Mouse (Mus musculus): ENCODE measurements around the gene Nr3c2.

GRCm38 (mm10) chr8:77169757-77170438, 270.7 kb downstream of the Nr3c2 start:
- no peak for TF ChIP-seq POLR2AphosphoS2 (IDR thresholded peaks at IDR 0.05; ENCODE audit: low read depth, low read length)
- no peak for TF ChIP-seq CTCF (conservative IDR thresholded peaks at IDR 0.05 in 1 of 2, IDR thresholded peaks at IDR 0.05 in 1 of 2; ENCODE audit: low read depth in 2 of 2, low read length in 2 of 2)
- TF ChIP-seq GABPA (IDR thresholded peaks at IDR 0.05; ENCODE audit: insufficient replicate concordance, low read depth, low read length), result no peak
- TF ChIP-seq MXI1 (IDR thresholded peaks at IDR 0.05; ENCODE audit: low read depth, low read length), result no peak
- TF ChIP-seq KAT2A (IDR thresholded peaks at IDR 0.05; ENCODE audit: insufficient replicate concordance, low read length), result no peak
- TF ChIP-seq EP300 (IDR thresholded peaks at IDR 0.05; ENCODE audit: low read length), result no peak
- TF ChIP-seq POLR2A (IDR thresholded peaks at IDR 0.05; ENCODE audit: low read depth, low read length), result no peak
- no peak for TF ChIP-seq MAFK (IDR thresholded peaks at IDR 0.05; ENCODE audit: insufficient replicate concordance, low read length)
- no peak for TF ChIP-seq USF1 (IDR thresholded peaks at IDR 0.05; ENCODE audit: low read depth, low read length)
- TF ChIP-seq ETS1 (conservative IDR thresholded peaks at IDR 0.05; ENCODE audit: low read depth, low read length), result no peak

Data from CH12.LX (cell line).